Mouse (Mus musculus) testis, adult 2 months (tissue): ENCODE measurements around the gene Kdm6b. TPM values are rescaled to one million over a fixed set of nuclear protein-coding genes. Genes with fewer than 3 reads are reported as not detected.

Experiments used
- H3K27ac ChIP-seq: fragments of 200-500 bp; 2 replicates; pipeline ENCODE4 v1.5.1; 2012; ENCODE audit warnings: low read depth, low read length; ENCODE audit not compliant: control insufficient read depth, insufficient read depth
- H3K27me3 ChIP-seq: fragments of 200-500 bp; 2 replicates; pipeline ENCODE4 v1.6.1; 2012; ENCODE audit warnings: mild to moderate bottlenecking, low read length, moderate library complexity; ENCODE audit not compliant: control insufficient read depth, insufficient read depth
- H3K36me3 ChIP-seq: fragments of 200-500 bp; 2 replicates; pipeline ENCODE4 v1.6.1; 2012; ENCODE audit warnings: mild to moderate bottlenecking, low read length; ENCODE audit not compliant: control insufficient read depth, insufficient read depth
- H3K4me1 ChIP-seq: fragments of 200-500 bp; 2 replicates; pipeline ENCODE4 v1.6.1; 2012; ENCODE audit warnings: low read length; ENCODE audit not compliant: control insufficient read depth, insufficient read depth
- H3K4me3 ChIP-seq: fragments of 200-500 bp; 2 replicates; pipeline ENCODE4 v1.5.1; 2012; ENCODE audit warnings: low read depth, mild to moderate bottlenecking, low read length, moderate library complexity, mixed read lengths; ENCODE audit not compliant: control insufficient read depth
- CTCF ChIP-seq: fragments of 200-500 bp; IDR thresholded peaks from 2 replicates; pipeline ENCODE4 v1.5.1; 2012; ENCODE audit warnings: low read depth, mild to moderate bottlenecking, inconsistent platforms, low read length, moderate library complexity; ENCODE audit not compliant: control insufficient read depth, insufficient read depth, insufficient replicate concordance
- POLR2A ChIP-seq: fragments of 200-500 bp; IDR thresholded peaks from 2 replicates; pipeline ENCODE4 v1.6.1; 2012; ENCODE audit warnings: low read depth, mild to moderate bottlenecking, inconsistent platforms, low read length, moderate library complexity; ENCODE audit not compliant: control insufficient read depth
- polyA plus RNA-seq: library from polyadenylated mRNA; depleted of rRNA; stranded (reverse); fragments of >200 nt; gene quantifications from 2 replicates; pipeline ENCODE4 v1.2.3, GENCODE M21; 2012

Kdm6b gene
- polyA plus RNA-seq, 1 experiment = 8.0 TPM

- no peak overlapping the region for H3K4me3 ChIP-seq
- no peaks in the 10 kb centered on the region for H3K27me3 ChIP-seq
- no peaks in the 10 kb centered on the region for H3K4me1 ChIP-seq
- no peak for TF ChIP-seq POLR2A
- TF ChIP-seq CTCF = no peak
- no peaks in the 10 kb centered on the region; the same call in 1 of the 2 replicates for H3K36me3 ChIP-seq
- no peak overlapping the region for H3K27ac ChIP-seq
Observed at GRCm38 (mm10) chr11:69437291-69437690, 23.8 kb upstream of the Kdm6b start.

- Histone ChIP-seq H3K36me3 (no peaks in the 10 kb centered on the region; the same call in 1 of the 2 replicates), H3K27ac (peak overlapping the region; percentile 37; the same call in 1 of the 2 replicates)
Observed at GRCm38 (mm10) chr11:69433189-69433588, 19.7 kb upstream of the Kdm6b start.

GRCm38 (mm10) chr11:69432640-69432982 is 19.1 kb upstream of the Kdm6b start:
- H3K27ac ChIP-seq = peak overlapping the region; percentile 52; the same call in 1 of the 2 replicates
- H3K27me3 ChIP-seq = no peaks in the 10 kb centered on the region
- TF ChIP-seq POLR2A (no peak), CTCF (no peak)
- H3K4me3 ChIP-seq = no peak overlapping the region
- no peaks in the 10 kb centered on the region for H3K4me1 ChIP-seq
- no peaks in the 10 kb centered on the region; the same call in 1 of the 2 replicates for H3K36me3 ChIP-seq

More at GRCm38 (mm10) chr11:69433189-69433588, 19.7 kb upstream of the Kdm6b start:
- no peak for TF ChIP-seq POLR2A
- no peak for TF ChIP-seq CTCF
- H3K4me3 ChIP-seq = no peak overlapping the region
- H3K4me1 ChIP-seq = no peaks in the 10 kb centered on the region
- no peaks in the 10 kb centered on the region for H3K27me3 ChIP-seq

GRCm38 (mm10) chr11:69431829-69432639 is 18.6 kb upstream of the Kdm6b start:
- peak; percentile 22; the same call in 1 of the 2 replicates for TF ChIP-seq CTCF
- TF ChIP-seq POLR2A = no peak
- Histone ChIP-seq H3K4me1 (no peaks in the 10 kb centered on the region), H3K4me3 (no peak overlapping the region), H3K27me3 (no peaks in the 10 kb centered on the region), H3K27ac (peak overlapping the region; percentile 41; the same call in 1 of the 2 replicates), H3K36me3 (no peaks in the 10 kb centered on the region; the same call in 1 of the 2 replicates)

- TF ChIP-seq CTCF (no peak), POLR2A (no peak)
- Histone ChIP-seq H3K27me3 (no peaks in the 10 kb centered on the region), H3K27ac (no peak overlapping the region), H3K36me3 (no peaks in the 10 kb centered on the region), H3K4me3 (no peak overlapping the region), H3K4me1 (no peaks in the 10 kb centered on the region)
Observed at GRCm38 (mm10) chr11:69430631-69431030, 17.2 kb upstream of the Kdm6b start.

- Histone ChIP-seq H3K4me1 (no peaks in the 10 kb centered on the region), H3K27ac (no peak overlapping the region; the same call in 1 of the 2 replicates), H3K27me3 (no peaks in the 10 kb centered on the region), H3K36me3 (no peaks in the 10 kb centered on the region), H3K4me3 (no peak overlapping the region)
- no peak for TF ChIP-seq CTCF
- no peak for TF ChIP-seq POLR2A
Observed at GRCm38 (mm10) chr11:69429313-69429712, 15.8 kb upstream of the Kdm6b start.

- TF ChIP-seq CTCF = no peak
- TF ChIP-seq POLR2A = no peak
- no peak overlapping the region for H3K27ac ChIP-seq
Observed at GRCm38 (mm10) chr11:69428751-69429150, 15.3 kb upstream of the Kdm6b start.

GRCm38 (mm10) chr11:69426246-69426645 is 12.8 kb upstream of the Kdm6b start:
- H3K27ac ChIP-seq = no peak overlapping the region
- H3K4me3 ChIP-seq = no peak overlapping the region
- TF ChIP-seq POLR2A = no peak
- peaks cover 5% of the 10 kb centered on the region for H3K4me1 ChIP-seq
- H3K27me3 ChIP-seq = no peaks in the 10 kb centered on the region
- no peaks in the 10 kb centered on the region for H3K36me3 ChIP-seq

More at GRCm38 (mm10) chr11:69428751-69429150, 15.3 kb upstream of the Kdm6b start:
- no peaks in the 10 kb centered on the region for H3K27me3 ChIP-seq
- no peaks in the 10 kb centered on the region for H3K36me3 ChIP-seq
- H3K4me3 ChIP-seq = no peak overlapping the region
- no peaks in the 10 kb centered on the region for H3K4me1 ChIP-seq
